Mouse (Mus musculus) spleen, adult 2 months (tissue): Measurements from ENCODE around the gene Gm21969.

Experiments used
- CTCF ChIP-seq: fragments of 200-500 bp; IDR thresholded peaks from 2 replicates; pipeline ENCODE4 v1.5.1; 2011; ENCODE audit warnings: mild to moderate bottlenecking, inconsistent platforms; ENCODE audit not compliant: insufficient read depth, insufficient read length, insufficient replicate concordance; ENCODE audit errors: extremely low read depth
- POLR2A ChIP-seq: fragments of 200-500 bp; IDR thresholded peaks from 2 replicates; pipeline ENCODE4 v1.6.1; 2011; ENCODE audit warnings: low read depth, low read length, inconsistent platforms

DNA sequence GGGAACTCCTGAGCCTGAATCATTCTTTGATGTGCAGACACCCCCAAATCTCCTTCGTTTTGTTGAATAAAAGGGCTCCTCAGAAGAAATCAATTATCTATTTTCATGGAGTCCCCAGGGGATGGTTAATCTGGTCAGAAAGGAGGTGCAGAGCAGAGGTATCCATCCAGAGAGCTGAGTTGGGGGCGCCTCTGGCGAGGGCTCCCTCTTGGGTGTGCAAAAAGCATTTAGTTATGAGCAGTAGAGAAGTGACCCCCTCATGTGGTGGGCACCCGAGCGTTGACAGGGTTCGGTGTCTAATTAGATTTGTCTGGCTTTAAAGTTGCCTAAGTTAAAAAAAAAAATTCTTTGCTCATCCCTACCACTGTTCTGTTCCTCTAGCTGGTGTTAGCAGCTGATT lies 8.0 kb downstream of the Gm21969 start:
- no peak for TF ChIP-seq POLR2A
- no peak for TF ChIP-seq CTCF
